Mouse (Mus musculus) C2C12 (cell line): Measurements from ENCODE around the gene Cfap61. TPM values are rescaled to one million over a fixed set of nuclear protein-coding genes. Genes with fewer than 3 reads are reported as not detected.
A peak's percentile ranks its signal among the peaks of the same experiment; 100 is the strongest.

Experiments
- H3K27me3 ChIP-seq: one replicate; pipeline ENCODE4 v1.6.1; 2011; ENCODE audit not compliant: control insufficient read depth, insufficient read depth, insufficient read length
- H3K36me3 ChIP-seq: one replicate; pipeline ENCODE4 v1.6.1; 2011; ENCODE audit not compliant: control insufficient read depth, insufficient read depth
- H3K4me3 ChIP-seq: one replicate; pipeline ENCODE4 v1.5.1; 2011; ENCODE audit warnings: mild to moderate bottlenecking, control low read depth; ENCODE audit not compliant: poor library complexity, insufficient read depth, severe bottlenecking
- H3K79me2 ChIP-seq: one replicate; pipeline ENCODE4 v1.6.1; 2011; ENCODE audit not compliant: control insufficient read depth, insufficient read depth
- H3K79me3 ChIP-seq: one replicate; pipeline ENCODE4 v1.6.1; 2011; ENCODE audit warnings: low read depth, control low read depth
- H3ac ChIP-seq: one replicate; pipeline ENCODE3; 2011; ENCODE audit warnings: low read depth; ENCODE audit not compliant: control insufficient read depth, insufficient read length
- CEBPB ChIP-seq: IDR thresholded peaks from one replicate; pipeline ENCODE4 v1.6.1; 2011; ENCODE audit warnings: low read depth, mild to moderate bottlenecking, control low read depth, moderate library complexity
- CTCF ChIP-seq: IDR thresholded peaks from one replicate; pipeline ENCODE4 v1.5.1; 2011; ENCODE audit not compliant: control insufficient read depth, insufficient read depth, insufficient read length
- FOSL1 ChIP-seq: IDR thresholded peaks from one replicate; pipeline ENCODE4 v1.8.0; 2011; ENCODE audit warnings: mild to moderate bottlenecking, low read length; ENCODE audit not compliant: poor library complexity, insufficient read depth, severe bottlenecking
- MAX ChIP-seq: IDR thresholded peaks from one replicate; pipeline ENCODE4 v1.6.1; 2011; ENCODE audit warnings: mild to moderate bottlenecking, control low read depth
- MYOD1 ChIP-seq: IDR thresholded peaks from one replicate; pipeline ENCODE4 v1.6.1; 2011; ENCODE audit warnings: low read depth; ENCODE audit not compliant: control insufficient read depth, insufficient read length
- MYOG ChIP-seq: IDR thresholded peaks from one replicate; pipeline ENCODE4 v1.6.1; 2011; ENCODE audit not compliant: control insufficient read depth, insufficient read length; ENCODE audit errors: extremely low read depth
- USF1 ChIP-seq: IDR thresholded peaks from one replicate; pipeline ENCODE4 v1.6.1; 2011; ENCODE audit warnings: low read depth, mild to moderate bottlenecking, control low read depth, moderate library complexity
- long read RNA-seq, 2 experiments: library from polyadenylated mRNA; unstranded; transcript quantifications; one replicate each; pipeline ENCODE4 v2.0.0; 2019 to 2020
- polyA plus RNA-seq: library from polyadenylated mRNA; unstranded; fragments of >200 nt; fragmentation: generic; extraction: Trizol; gene quantifications from one replicate; pipeline ENCODE4 v1.2.1, GENCODE M21; 2012; ENCODE audit warnings: missing spikeins

Gene Cfap61
- polyA plus RNA-seq = 0.06 TPM
- long read RNA-seq, experiment 1 = 0 reads
- long read RNA-seq, experiment 2 = 0 reads

DNA sequence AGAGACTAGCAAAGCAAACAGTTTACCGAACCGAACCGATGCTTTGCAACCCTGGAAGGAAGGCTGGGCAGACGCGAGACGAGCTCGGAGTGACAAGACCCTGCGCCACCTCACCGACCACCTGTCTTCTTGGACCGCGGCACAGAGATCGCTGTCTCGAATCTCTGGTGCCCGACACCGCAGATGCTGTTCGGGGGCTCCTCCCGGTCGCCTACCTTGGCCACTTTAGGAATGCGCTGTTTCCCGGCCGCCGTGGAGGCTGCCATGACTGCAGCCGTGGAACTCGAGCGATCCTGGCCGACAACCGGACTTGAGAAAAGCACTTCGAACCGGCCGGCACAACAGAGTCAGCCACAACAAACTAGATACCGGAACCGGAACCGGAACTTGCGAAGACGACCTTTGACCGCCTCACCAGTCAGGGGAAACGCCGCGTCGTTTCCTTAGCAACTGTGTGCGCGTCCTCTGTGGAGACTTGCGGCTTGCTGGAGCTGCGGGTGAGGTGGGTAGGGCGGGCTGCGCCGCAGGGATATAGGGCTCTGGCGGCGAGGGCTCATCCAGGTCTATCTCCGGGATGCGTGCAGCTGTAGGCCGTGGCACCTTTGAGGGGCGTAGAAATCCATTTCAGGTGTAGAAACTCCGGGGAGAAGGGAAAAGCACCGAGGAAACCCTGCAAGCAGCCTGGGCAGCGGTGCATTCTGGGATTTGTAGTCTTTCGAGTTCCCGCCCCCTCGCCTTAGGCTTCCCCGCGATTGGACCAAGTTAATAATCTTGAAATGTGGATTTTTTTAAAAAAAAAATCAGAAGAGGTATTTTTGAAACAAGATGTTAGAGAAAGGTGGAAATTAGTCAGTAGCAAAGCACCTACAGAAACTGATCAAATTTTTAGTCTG lies at the start of gene Cfap61, which contains the start of gene Crnkl1:
Gene Cfap61 (plus strand): TSS at position 446 of the 893 bp plus-strand sequence.
Gene Crnkl1 (minus strand): TSS at position 676 of the 893 bp plus-strand sequence.
- TF ChIP-seq MYOD1 (no peak), MAX (peak; percentile 51), MYOG (no peak), FOSL1 (no peak), CTCF (no peak), CEBPB (no peak), USF1 (no peak)
- peaks cover 11% of the 10 kb centered on the region for H3K79me2 ChIP-seq
- H3K36me3 ChIP-seq = peaks cover 19% of the 10 kb centered on the region
- no peaks in the 10 kb centered on the region for H3K27me3 ChIP-seq
- peaks cover 2% of the 10 kb centered on the region for H3K79me3 ChIP-seq
- H3K4me3 ChIP-seq = peak within 1 kb of the TSS; percentile 84
- peak within 1 kb of the TSS; percentile 66 for H3ac ChIP-seq

DNA sequence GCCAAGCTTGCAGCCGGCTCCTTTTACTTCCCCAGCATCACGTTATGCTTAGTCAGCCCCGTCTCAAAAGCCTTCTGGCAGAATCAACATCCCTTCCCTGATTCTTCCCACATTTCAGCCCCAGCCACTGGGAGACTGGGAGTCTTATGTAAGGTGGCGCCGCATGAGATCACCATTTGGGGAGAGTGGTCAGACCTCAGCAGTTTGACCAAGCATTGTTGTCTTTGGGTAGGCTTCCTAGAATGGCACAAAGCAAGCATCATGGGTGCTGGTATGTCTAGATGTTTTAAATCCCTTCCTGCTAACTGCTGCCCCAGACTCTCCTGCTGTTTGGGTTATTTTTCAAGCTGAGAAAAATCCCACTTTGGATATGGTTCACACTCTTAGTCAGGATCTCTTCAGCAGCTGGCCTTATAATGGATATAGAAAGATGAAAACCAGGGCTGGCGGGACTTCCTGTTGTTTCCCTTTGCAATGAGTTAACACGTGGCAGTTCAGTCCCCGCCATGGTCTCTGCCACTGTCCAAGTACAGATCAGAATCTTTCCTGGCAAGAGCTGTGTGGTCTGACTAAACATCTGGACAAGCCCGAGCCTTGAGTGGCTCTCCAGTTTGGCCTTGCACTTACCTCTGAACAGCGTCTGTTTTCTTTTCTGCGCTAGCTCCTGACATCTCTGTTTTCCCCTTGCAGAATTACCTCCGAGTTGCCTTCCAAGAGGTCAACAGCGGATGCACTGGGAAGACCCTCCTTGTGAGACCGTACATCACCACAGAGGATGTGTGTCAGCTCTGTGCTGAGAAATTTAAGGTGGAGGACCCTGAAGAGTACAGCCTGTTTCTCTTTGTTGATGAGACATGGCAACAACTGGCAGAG lies 49.4 kb upstream of the Cfap61 start:
- no peak overlapping the region for H3ac ChIP-seq
- TF ChIP-seq CTCF = no peak
- TF ChIP-seq USF1 = no peak
- TF ChIP-seq MYOG = no peak
- no peak for TF ChIP-seq MAX
- TF ChIP-seq MYOD1 = no peak
- TF ChIP-seq FOSL1 = no peak
- TF ChIP-seq CEBPB = no peak
- peaks cover 38% of the 10 kb centered on the region for H3K36me3 ChIP-seq
- no peak overlapping the region for H3K4me3 ChIP-seq
- H3K79me3 ChIP-seq = no peaks in the 10 kb centered on the region
- no peaks in the 10 kb centered on the region for H3K27me3 ChIP-seq
- H3K79me2 ChIP-seq = no peaks in the 10 kb centered on the region

DNA sequence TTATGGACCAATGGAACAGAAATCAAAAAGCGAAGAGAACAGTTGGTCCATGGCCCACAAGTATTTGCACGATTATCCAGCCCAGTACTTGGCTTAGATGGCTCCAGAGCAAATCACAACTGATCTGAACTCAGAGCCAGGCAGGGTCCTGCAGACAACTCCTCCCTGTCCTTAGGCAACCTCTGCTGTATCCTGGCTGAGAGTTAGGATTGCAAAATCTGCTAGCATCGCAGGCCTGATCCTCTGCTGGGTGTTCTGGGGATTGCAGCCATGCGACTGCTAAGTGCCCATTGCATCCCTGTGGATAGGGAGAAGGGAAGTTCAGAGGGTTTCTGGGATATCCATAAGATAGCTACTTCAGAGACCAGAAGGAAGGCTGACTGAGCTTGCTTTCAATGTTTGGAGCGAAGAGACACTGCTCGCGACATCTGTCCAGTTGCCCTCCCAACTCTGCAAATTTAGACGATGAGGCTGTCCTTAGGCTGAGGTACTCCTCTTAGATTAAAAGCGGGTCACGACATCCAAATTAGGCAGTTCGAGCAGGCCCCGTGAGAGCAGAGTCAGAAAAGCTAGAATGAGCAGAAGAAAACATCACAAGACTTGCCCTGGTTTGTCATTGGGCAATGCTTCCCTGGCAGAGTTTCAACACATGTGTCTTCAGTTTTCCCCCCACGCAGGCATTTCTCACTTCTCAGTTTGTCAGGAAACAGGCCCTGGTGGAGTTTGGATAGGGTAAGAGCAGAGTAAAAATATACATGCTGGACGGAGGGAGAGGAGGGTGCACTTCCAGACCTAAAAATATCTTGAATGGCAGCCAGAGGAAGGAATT lies 46.4 kb upstream of the Cfap61 start:
- TF ChIP-seq FOSL1 (no peak), MYOG (no peak), CTCF (no peak), MYOD1 (no peak), USF1 (no peak), MAX (no peak), CEBPB (no peak)
- no peaks in the 10 kb centered on the region for H3K79me3 ChIP-seq
- H3ac ChIP-seq = no peak overlapping the region
- no peaks in the 10 kb centered on the region for H3K79me2 ChIP-seq
- no peaks in the 10 kb centered on the region for H3K27me3 ChIP-seq
- H3K36me3 ChIP-seq = peaks cover 36% of the 10 kb centered on the region
- H3K4me3 ChIP-seq = no peak overlapping the region

DNA sequence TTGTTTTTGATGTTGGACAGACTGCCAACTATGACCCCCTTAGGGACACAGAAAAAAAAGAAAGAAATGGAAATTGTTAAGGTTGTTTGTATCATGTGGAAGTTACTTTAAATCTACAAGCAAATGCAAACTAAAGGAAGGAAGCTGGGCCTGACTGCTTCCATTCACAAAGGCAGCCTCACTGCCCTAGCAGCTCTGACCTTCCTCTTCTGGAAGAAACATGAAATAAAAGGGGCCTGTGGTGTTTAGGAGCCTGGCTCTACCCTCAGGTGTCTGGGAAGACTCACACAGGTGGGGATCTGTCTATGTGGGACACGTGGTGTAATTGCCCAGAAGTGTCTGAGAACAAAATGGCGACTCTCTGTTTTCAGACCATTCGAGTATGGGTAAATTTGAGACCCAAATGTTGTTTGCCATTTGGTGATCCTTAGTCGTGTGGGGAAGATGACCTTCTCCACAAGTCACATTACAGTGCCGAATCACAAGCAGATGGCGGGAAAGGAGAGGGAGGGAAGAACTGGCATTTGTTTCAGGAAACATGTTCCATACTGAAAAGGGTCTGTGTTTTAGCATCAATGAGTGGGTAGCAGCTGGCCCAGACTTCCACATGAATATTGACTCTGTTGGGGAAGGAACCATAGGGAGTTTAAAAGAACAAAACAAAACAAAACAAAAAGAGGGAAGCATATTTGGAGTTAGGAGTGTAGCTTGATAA lies 45.7 kb upstream of the Cfap61 start:
- Histone ChIP-seq H3K79me2 (no peaks in the 10 kb centered on the region), H3K79me3 (no peaks in the 10 kb centered on the region), H3K27me3 (no peaks in the 10 kb centered on the region), H3K36me3 (peaks cover 30% of the 10 kb centered on the region), H3K4me3 (no peak overlapping the region), H3ac (no peak overlapping the region)
- TF ChIP-seq CTCF (no peak), MYOD1 (no peak), FOSL1 (no peak)
